Mouse (Mus musculus): ENCODE results near the gene Dazap2. TPM values are rescaled to one million over a fixed set of nuclear protein-coding genes. Genes with fewer than 3 reads are reported as not detected.
A peak's percentile ranks its signal among the peaks of the same experiment; 100 is the strongest.

Gene Dazap2
- total and polyA plus RNA-seq, 2 experiments from 2014 or later, result 92.3 to 162 TPM

- no peaks in the 10 kb centered on the region for H3K27me3 ChIP-seq (ENCODE audit: insufficient read depth, low read length)
These were observed 22.3 kb upstream of the Dazap2 start for GRCm38 (mm10) chr15:100592817-100593216.

GRCm38 (mm10) chr15:100598287-100598882, 16.8 kb upstream of the Dazap2 start:
- 31% methylated on average over 9 of the region's 9 CpGs for WGBS
- TF ChIP-seq CTCF (IDR thresholded peaks at IDR 0.05; ENCODE audit: low read depth), result no peak
- Histone ChIP-seq H3K27me3 (ENCODE audit: insufficient read depth, low read length) (no peaks in the 10 kb centered on the region), H3K9ac (peak overlapping the region; percentile 95; the same call in 1 of the 2 replicates), H3K36me3 (ENCODE audit: insufficient read depth) (no peaks in the 10 kb centered on the region), H3K27ac (ENCODE audit: low read depth, low read length) (peak overlapping the region; percentile 88), H3K9me3 (ENCODE audit: low read length) (no peaks in the 10 kb centered on the region), H3K4me1 (ENCODE audit: insufficient read depth) (peaks cover 5% of the 10 kb centered on the region; the same call in 1 of the 2 replicates), H3K4me2 (ENCODE audit: low read depth) (peak overlapping the region; percentile 93), H3K4me3 (ENCODE audit: low read depth, low read length) (peak overlapping the region; percentile 97)
- no peak for ATAC-seq
- DNase-seq, result no peak

More at GRCm38 (mm10) chr15:100592817-100593216, 22.3 kb upstream of the Dazap2 start:
- no peaks in the 10 kb centered on the region for H3K9me3 ChIP-seq (ENCODE audit: low read length)
- ATAC-seq (no peak), DNase-seq (no peak)
- H3K4me1 ChIP-seq (ENCODE audit: insufficient read depth), result no peaks in the 10 kb centered on the region
- H3K36me3 ChIP-seq (ENCODE audit: insufficient read depth), result peaks cover 23% of the 10 kb centered on the region
- no peak overlapping the region for H3K9ac ChIP-seq
- no peak overlapping the region for H3K4me3 ChIP-seq (ENCODE audit: low read depth, low read length)
- TF ChIP-seq CTCF (IDR thresholded peaks at IDR 0.05; ENCODE audit: low read depth), result no peak
- WGBS, result 94% methylated on average over 6 of the region's 6 CpGs
- no peak overlapping the region for H3K4me2 ChIP-seq (ENCODE audit: low read depth)
- H3K27ac ChIP-seq (ENCODE audit: low read depth, low read length), result no peak overlapping the region

GRCm38 (mm10) chr15:100598883-100599275, 16.3 kb upstream of the Dazap2 start:
- peak; percentile 81 for DNase-seq
- Histone ChIP-seq H3K4me3 (ENCODE audit: low read depth, low read length) (peak overlapping the region; percentile 97), H3K4me2 (ENCODE audit: low read depth) (peak overlapping the region; percentile 93), H3K9ac (peak overlapping the region; percentile 95), H3K9me3 (ENCODE audit: low read length) (no peaks in the 10 kb centered on the region), H3K4me1 (ENCODE audit: insufficient read depth) (peaks cover 5% of the 10 kb centered on the region; the same call in 1 of the 2 replicates), H3K27me3 (ENCODE audit: insufficient read depth, low read length) (no peaks in the 10 kb centered on the region), H3K36me3 (ENCODE audit: insufficient read depth) (no peaks in the 10 kb centered on the region), H3K27ac (ENCODE audit: low read depth, low read length) (peak overlapping the region; percentile 88)
- WGBS, result 2% methylated on average over 12 of the region's 12 CpGs
- peak; percentile 66 for ATAC-seq
- no peak for TF ChIP-seq CTCF (IDR thresholded peaks at IDR 0.05; ENCODE audit: low read depth)

DNA sequence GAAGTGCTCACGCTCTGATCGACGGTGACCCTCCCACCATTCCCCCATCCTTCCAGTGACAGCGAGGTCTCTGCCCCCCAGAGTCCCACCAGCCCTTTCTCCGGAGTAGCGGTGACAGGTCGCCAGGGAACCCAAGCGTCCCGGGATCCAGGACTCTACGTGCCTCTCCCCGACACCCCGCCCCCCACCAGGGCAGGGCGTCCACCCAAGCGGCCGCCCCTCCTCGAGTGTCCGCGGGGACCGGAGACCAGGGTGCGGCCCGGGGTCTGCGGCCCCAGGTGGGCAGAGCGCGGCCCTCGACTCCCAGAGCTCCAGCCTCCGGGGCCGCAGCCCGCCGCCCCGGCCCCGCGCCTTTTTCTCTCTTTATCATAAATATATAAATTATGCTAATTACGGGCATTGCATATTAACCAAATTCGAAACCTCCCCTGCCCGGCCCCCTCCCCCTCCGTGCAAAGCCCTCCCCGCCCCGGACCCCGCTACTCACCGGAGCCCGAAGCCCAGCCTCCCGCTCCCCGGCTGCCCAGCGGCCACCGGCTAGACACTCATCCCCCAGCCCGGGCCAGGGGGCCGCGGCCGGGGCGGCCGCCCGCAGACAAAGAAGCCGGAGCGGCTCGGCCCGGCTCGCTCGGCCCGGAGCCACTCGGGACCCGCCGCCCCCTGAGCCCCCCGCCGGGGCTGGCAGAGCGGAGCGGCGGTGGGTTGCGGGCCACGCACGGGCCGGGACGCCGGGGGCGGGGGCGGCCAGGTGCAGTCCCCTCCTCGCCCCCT, 15.7 kb upstream of the Dazap2 start, which contains the start of gene Pou6f1:
Pou6f1 (minus strand) TSS at position 709 of the 771 bp plus-strand sequence.
- peak within 1 kb of the TSS; percentile 95 for H3K9ac ChIP-seq
- peak; percentile 50 for ATAC-seq
- under 1% methylated on average over 60 of the region's 76 CpGs for WGBS
- H3K27me3 ChIP-seq (ENCODE audit: insufficient read depth, low read length), result no peaks in the 10 kb centered on the region
- peak within 1 kb of the TSS; percentile 97 for H3K4me3 ChIP-seq (ENCODE audit: low read depth, low read length)
- no peaks in the 10 kb centered on the region for H3K9me3 ChIP-seq (ENCODE audit: low read length)
- no peaks in the 10 kb centered on the region for H3K36me3 ChIP-seq (ENCODE audit: insufficient read depth)
- no peak for TF ChIP-seq CTCF (IDR thresholded peaks at IDR 0.05; ENCODE audit: low read depth)
- peak within 1 kb of the TSS; percentile 88 for H3K27ac ChIP-seq (ENCODE audit: low read depth, low read length)
- peaks cover 5% of the 10 kb centered on the region; the same call in 1 of the 2 replicates for H3K4me1 ChIP-seq (ENCODE audit: insufficient read depth)
- peak; percentile 57 for DNase-seq
- H3K4me2 ChIP-seq (ENCODE audit: low read depth), result peak within 1 kb of the TSS; percentile 93

- DNase-seq (peak; percentile 93), ATAC-seq (peak; percentile 84)
- Histone ChIP-seq H3K9ac (peak overlapping the region; percentile 95), H3K4me2 (ENCODE audit: low read depth) (peak overlapping the region; percentile 93), H3K27me3 (ENCODE audit: insufficient read depth, low read length) (no peaks in the 10 kb centered on the region), H3K36me3 (ENCODE audit: insufficient read depth) (no peaks in the 10 kb centered on the region), H3K27ac (ENCODE audit: low read depth, low read length) (peak overlapping the region; percentile 88), H3K4me3 (ENCODE audit: low read depth, low read length) (peak overlapping the region; percentile 97), H3K4me1 (ENCODE audit: insufficient read depth) (peaks cover 6% of the 10 kb centered on the region; the same call in 1 of the 2 replicates), H3K9me3 (ENCODE audit: low read length) (no peaks in the 10 kb centered on the region)
- 5% methylated on average over 35 of the region's 35 CpGs for whole genome bisulfite sequencing
- TF ChIP-seq CTCF (IDR thresholded peaks at IDR 0.05; ENCODE audit: low read depth), result peak; percentile 76
These were observed 15.0 kb upstream of the Dazap2 start for GRCm38 (mm10) chr15:100600047-100600695.

DNA sequence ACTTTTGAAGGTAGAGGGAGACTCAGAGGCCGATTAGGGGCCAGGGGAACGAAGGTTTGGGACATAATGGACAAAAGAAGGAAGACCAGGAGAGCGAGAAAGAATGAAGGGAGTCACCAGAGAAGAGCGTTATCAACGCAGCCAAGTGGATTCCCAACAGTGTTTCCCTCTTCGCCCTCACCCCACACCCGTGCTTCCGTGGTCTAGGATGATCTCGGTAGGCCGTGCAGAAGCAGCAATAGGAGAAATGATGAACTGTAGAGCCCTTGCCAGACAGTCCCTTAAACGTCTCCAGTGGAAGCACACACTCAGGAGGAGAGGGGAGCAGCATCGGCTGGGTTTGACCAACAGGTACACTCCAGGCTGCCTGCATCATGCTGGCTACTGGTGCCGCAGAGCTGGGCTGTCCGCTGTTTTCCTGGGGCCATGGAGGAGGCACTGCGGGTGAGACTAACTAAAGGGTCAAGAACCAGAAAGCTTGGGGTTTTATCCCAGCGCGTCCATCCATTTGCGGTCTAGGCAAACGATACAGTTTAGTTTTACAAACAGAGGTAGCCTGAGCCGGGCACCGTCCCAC, 14.4 kb upstream of the Dazap2 start:
- Histone ChIP-seq H3K4me2 (ENCODE audit: low read depth) (peak overlapping the region; percentile 93), H3K4me3 (ENCODE audit: low read depth, low read length) (peak overlapping the region; percentile 97), H3K27ac (ENCODE audit: low read depth, low read length) (0 out of 2 replicates have a peak overlapping the region, but pooled peaks have one; percentile 1), H3K4me1 (ENCODE audit: insufficient read depth) (peaks cover 12% of the 10 kb centered on the region), H3K9ac (no peak overlapping the region), H3K36me3 (ENCODE audit: insufficient read depth) (no peaks in the 10 kb centered on the region), H3K27me3 (ENCODE audit: insufficient read depth, low read length) (no peaks in the 10 kb centered on the region), H3K9me3 (ENCODE audit: low read length) (no peaks in the 10 kb centered on the region)
- ATAC-seq (no peak), DNase-seq (no peak)
- no peak for TF ChIP-seq CTCF (IDR thresholded peaks at IDR 0.05; ENCODE audit: low read depth)
- 27% methylated on average over 21 of the region's 21 CpGs for WGBS
